Comparison of ENCODE assay signal across 15 mouse cellular contexts in genomic region chr4:98338636-98339630, GRCm38 (mm10). TPM values are rescaled to one million over a fixed set of nuclear protein-coding genes. Genes with fewer than 3 reads are reported as not detected.
DNase-seq lines count a peak whose midpoint lies in the region; ATAC-seq and TF ChIP-seq lines count a peak whose summit lies in the region.
"Had no signal": no experiment of that assay in that cellular context is flagged by ENCODE, and none has a peak within 500 bp of the region (broad histone marks: within the 10 kb centered on the region; RNA-seq: fewer than 3 reads in every experiment).

No protein-coding gene starts in this region.

- H3K27ac ChIP-seq in lung, postnatal 0 days (ENCODE audit: low read length): no peak overlapping the region
- H3K27ac ChIP-seq in hindbrain, embryonic 12.5 days: no peak overlapping the region
- H3K27ac ChIP-seq in midbrain, embryonic 15.5 days: no peak overlapping the region
- no peak overlapping the region for H3K27ac ChIP-seq in heart, embryonic 10.5 days
- H3K27ac ChIP-seq: heart, embryonic 15.5 days; limb, embryonic 13.5 days; liver, embryonic 15.5 days; stomach, postnatal 0 days had no signal

- DNase-seq in cerebellum, postnatal 10 days: peak; percentile 78 to 87
- DNase-seq in cerebellum, adult 18-20 months: no peak
- peak; percentile 12 for DNase-seq in lung, postnatal 0 days (ENCODE audit: low spot score)
- no peak for DNase-seq in lung, postnatal 14 days
- DNase-seq in heart, embryonic 10.5 days (ENCODE audit: low spot score): no peak
- no peak for DNase-seq in layer of hippocampus, postnatal 14 days (ENCODE audit: low spot score in 2 of 2)
- DNase-seq: adrenal gland, postnatal 25 days; kidney, adult 9 months; right cerebral cortex, postnatal 14 days had no signal

- no peaks in the 10 kb centered on the region for H3K36me3 ChIP-seq in lung, postnatal 0 days (ENCODE audit: insufficient read depth, low read length)
- H3K36me3 ChIP-seq in hindbrain, embryonic 12.5 days: no peaks in the 10 kb centered on the region
- no peaks in the 10 kb centered on the region for H3K36me3 ChIP-seq in midbrain, embryonic 15.5 days (replicated peaks)
- H3K36me3 ChIP-seq in heart, embryonic 10.5 days: no peaks in the 10 kb centered on the region
- H3K36me3 ChIP-seq: heart, embryonic 15.5 days; limb, embryonic 13.5 days; liver, embryonic 15.5 days had no signal

- no peak for TF ChIP-seq EP300 in lung, postnatal 0 days (IDR thresholded peaks at IDR 0.05)

- no peak for TF ChIP-seq CTCF in lung, postnatal 0 days (IDR thresholded peaks at IDR 0.05)

- no peak for ATAC-seq in lung, postnatal 0 days
- peak; percentile 88 for ATAC-seq in hindbrain, embryonic 12.5 days (ENCODE audit: low FRiP score)
- ATAC-seq in midbrain, embryonic 15.5 days (replicated peaks): peak; percentile 52; the same call in 1 of the 2 replicates

- H3K9me3 ChIP-seq in lung, postnatal 0 days (ENCODE audit: low read length): no peaks in the 10 kb centered on the region
- H3K9me3 ChIP-seq in hindbrain, embryonic 12.5 days (replicated peaks): no peaks in the 10 kb centered on the region
- no peaks in the 10 kb centered on the region for H3K9me3 ChIP-seq in midbrain, embryonic 15.5 days
- no peaks in the 10 kb centered on the region for H3K9me3 ChIP-seq in heart, embryonic 10.5 days
- H3K9me3 ChIP-seq: heart, embryonic 15.5 days; liver, embryonic 15.5 days had no signal

- no peak overlapping the region for H3K4me2 ChIP-seq in lung, postnatal 0 days (replicated peaks; ENCODE audit: low read depth, low read length)
- H3K4me2 ChIP-seq in hindbrain, embryonic 12.5 days (replicated peaks): no peak overlapping the region
- H3K4me2 ChIP-seq in midbrain, embryonic 15.5 days: no peak overlapping the region
- H3K4me2 ChIP-seq: heart, embryonic 15.5 days; limb, embryonic 13.5 days; liver, embryonic 15.5 days had no signal

- WGBS in lung, postnatal 0 days: 74% methylated on average over 14 of the region's 14 CpGs
- WGBS in hindbrain, embryonic 12.5 days: 51% methylated on average over 14 of the region's 14 CpGs
- WGBS in midbrain, embryonic 15.5 days: 36% methylated on average over 14 of the region's 14 CpGs
- WGBS in heart, embryonic 10.5 days: 79% methylated on average over 14 of the region's 14 CpGs

- no peak overlapping the region for H3K9ac ChIP-seq in lung, postnatal 0 days (replicated peaks; ENCODE audit: low read depth)
- H3K9ac ChIP-seq in hindbrain, embryonic 12.5 days: no peak overlapping the region
- no peak overlapping the region for H3K9ac ChIP-seq in midbrain, embryonic 15.5 days
- H3K9ac ChIP-seq: heart, embryonic 15.5 days; limb, embryonic 13.5 days; liver, embryonic 15.5 days had no signal

- H3K4me1 ChIP-seq in lung, postnatal 0 days (ENCODE audit: insufficient read depth, low read depth, low read length): no peaks in the 10 kb centered on the region
- H3K4me1 ChIP-seq in hindbrain, embryonic 12.5 days: peaks cover 27% of the 10 kb centered on the region
- H3K4me1 ChIP-seq in midbrain, embryonic 15.5 days: 0 out of 2 replicates have a peak, but pooled peaks cover 11% of the 10 kb centered on the region
- H3K4me1 ChIP-seq in heart, embryonic 10.5 days: no peaks in the 10 kb centered on the region
- H3K4me1 ChIP-seq: heart, embryonic 15.5 days; liver, embryonic 15.5 days had no signal

- no peak overlapping the region for H3K4me3 ChIP-seq in lung, postnatal 0 days (ENCODE audit: low read depth, low read length)
- H3K4me3 ChIP-seq in hindbrain, embryonic 12.5 days: no peak overlapping the region
- no peak overlapping the region for H3K4me3 ChIP-seq in midbrain, embryonic 15.5 days
- no peak overlapping the region for H3K4me3 ChIP-seq in heart, embryonic 10.5 days
- H3K4me3 ChIP-seq: heart, embryonic 15.5 days; limb, embryonic 13.5 days; liver, embryonic 15.5 days had no signal

- H3K27me3 ChIP-seq in lung, postnatal 0 days (replicated peaks; ENCODE audit: insufficient read depth, low read length): no peaks in the 10 kb centered on the region
- H3K27me3 ChIP-seq in hindbrain, embryonic 12.5 days: no peaks in the 10 kb centered on the region
- no peaks in the 10 kb centered on the region for H3K27me3 ChIP-seq in midbrain, embryonic 15.5 days (replicated peaks)
- no peaks in the 10 kb centered on the region for H3K27me3 ChIP-seq in heart, embryonic 10.5 days (ENCODE audit: insufficient read depth, poor library complexity, severe bottlenecking)
- H3K27me3 ChIP-seq: heart, embryonic 15.5 days; limb, embryonic 13.5 days; liver, embryonic 15.5 days had no signal

RNA-seq across cellular contexts. Expression of gene Tm2d1, which starts 44.2 kb away (rescaled TPM):
- 110 and 119 TPM in 2 replicates for polyA plus RNA-seq in lung, postnatal 0 days (2015; fragmentation: Nextera tagmentation; extraction: Ambion mirVana)
- 105 TPM in 2 replicates for polyA plus RNA-seq in hindbrain, embryonic 12.5 days (2016; fragmentation: Nextera tagmentation; extraction: Ambion mirVana)
- 114 and 118 TPM in 2 replicates for polyA plus RNA-seq in midbrain, embryonic 15.5 days (2015; fragmentation: Nextera tagmentation; extraction: Ambion mirVana)
- polyA plus RNA-seq in heart, embryonic 10.5 days (2016; fragmentation: Nextera tagmentation; extraction: Ambion mirVana): 80.7 and 98.6 TPM in 2 replicates
- total RNA-seq in layer of hippocampus, postnatal 14 days (2021): 10 to 100 TPM; 44.0 to 44.3 TPM

RNA-seq across cellular contexts. Expression of gene Patj, which starts 56.7 kb away (rescaled TPM):
- 13.4 and 17.2 TPM in 2 replicates for polyA plus RNA-seq in lung, postnatal 0 days (2015; fragmentation: Nextera tagmentation; extraction: Ambion mirVana)
- polyA plus RNA-seq in hindbrain, embryonic 12.5 days (2016; fragmentation: Nextera tagmentation; extraction: Ambion mirVana): 14.9 and 16.1 TPM in 2 replicates
- polyA plus RNA-seq in midbrain, embryonic 15.5 days (2015; fragmentation: Nextera tagmentation; extraction: Ambion mirVana): 8.1 and 9.5 TPM in 2 replicates
- 12.4 and 13.3 TPM in 2 replicates for polyA plus RNA-seq in heart, embryonic 10.5 days (2016; fragmentation: Nextera tagmentation; extraction: Ambion mirVana)
- total RNA-seq in layer of hippocampus, postnatal 14 days (2021): 10 to 100 TPM; 11.9 to 12.5 TPM

Comparison
In these comparisons a context has a peak if more than half of its experiments do, and no peak if none do; other contexts are left out.
1. DNase-seq: peak in cerebellum, postnatal 10 days (2 of 2) and lung, postnatal 0 days (single experiment); none in cerebellum, adult 18-20 months (0 of 2), lung, postnatal 14 days (single experiment), heart, embryonic 10.5 days (single experiment) and layer of hippocampus, postnatal 14 days (0 of 2).